ENCODE assay signal across 16 mouse cellular contexts in the genomic region with DNA sequence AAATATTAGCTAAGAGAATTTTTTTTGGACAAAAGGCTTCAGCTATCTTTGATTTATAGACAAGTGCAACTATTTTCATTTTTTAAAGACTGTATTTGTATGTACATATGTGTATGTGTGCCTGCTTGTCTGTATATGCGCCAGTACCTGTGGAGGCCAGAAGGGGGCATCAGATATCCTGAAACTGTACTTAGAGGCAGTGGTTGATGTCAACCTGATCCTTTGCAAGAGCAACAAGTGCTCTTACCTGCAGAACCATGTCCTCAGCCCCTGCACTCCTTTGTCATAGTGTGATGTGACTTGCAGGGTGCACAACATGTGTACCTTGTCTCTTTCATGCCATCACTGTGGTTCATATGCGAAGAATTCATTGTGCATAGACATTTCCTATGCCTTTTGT.
A peak's percentile ranks its signal among the peaks of the same experiment; 100 is the strongest.
DNase-seq lines count a peak whose midpoint lies in the region; ATAC-seq and TF ChIP-seq lines count a peak whose summit lies in the region.
"Had no signal": no experiment of that assay in that cellular context is flagged by ENCODE, and none has a peak within 500 bp of the region (broad histone marks: within the 10 kb centered on the region; RNA-seq: fewer than 3 reads in every experiment).

No protein-coding gene starts in this region.

- H3K9me3 ChIP-seq in heart, postnatal 0 days (replicated peaks; ENCODE audit: control insufficient read depth, low read length): no peaks in the 10 kb centered on the region
- no peaks in the 10 kb centered on the region for H3K9me3 ChIP-seq in liver, embryonic 12.5 days (replicated peaks)
- H3K9me3 ChIP-seq: heart, embryonic 10.5 days; stomach, embryonic 15.5 days had no signal

- DNase-seq in heart, postnatal 0 days (ENCODE audit: low spot score): no peak
- DNase-seq in heart, adult 9 months (ENCODE audit: low spot score in 2 of 2): no peak
- peak; percentile 7 for DNase-seq in liver, adult 2 months (ENCODE audit: extremely low read depth, low read depth, low spot score)
- DNase-seq in 416B (ENCODE audit: low read depth): peak; percentile 23
- peak; percentile 22 for DNase-seq in induced T-regulatory cell, adult 2 months (ENCODE audit: low read depth)
- no peak for DNase-seq in right cerebral cortex, postnatal 25 days
- DNase-seq: adrenal gland, adult 8-10 months; cerebellum, adult 9-11 months; kidney, postnatal 10 days; left cerebral cortex, postnatal 4 days; thymus, postnatal 14 days had no signal

- TF ChIP-seq EP300 in heart, postnatal 0 days (IDR thresholded peaks at IDR 0.05; ENCODE audit: low read depth): no peak

- H3K27me3 ChIP-seq in heart, postnatal 0 days (ENCODE audit: control insufficient read depth, insufficient read depth, low read length): no peaks in the 10 kb centered on the region
- no peaks in the 10 kb centered on the region for H3K27me3 ChIP-seq in liver, adult 2 months (ENCODE audit: control insufficient read depth, insufficient read depth, low read length)
- no peaks in the 10 kb centered on the region for H3K27me3 ChIP-seq in liver, embryonic 12.5 days (replicated peaks)
- H3K27me3 ChIP-seq: stomach, embryonic 15.5 days had no signal

- TF ChIP-seq CTCF in heart, postnatal 0 days (IDR thresholded peaks at IDR 0.05; ENCODE audit: low read depth): peak; percentile 4; the same call in 1 of the 2 replicates
- TF ChIP-seq CTCF in liver, adult 2 months (IDR thresholded peaks at IDR 0.05; ENCODE audit: low read depth, low read length): no peak

- H3K9ac ChIP-seq in heart, postnatal 0 days (replicated peaks; ENCODE audit: low read depth, low read length): no peak overlapping the region
- no peak overlapping the region for H3K9ac ChIP-seq in liver, adult 2 months (ENCODE audit: low read depth, low read length)
- H3K9ac ChIP-seq in liver, embryonic 12.5 days: no peak overlapping the region
- H3K9ac ChIP-seq: stomach, embryonic 15.5 days had no signal

- WGBS in heart, postnatal 0 days: 89% methylated on average over 2 of the region's 2 CpGs
- 95% methylated on average over 2 of the region's 2 CpGs for WGBS in liver, adult 2 months
- WGBS in liver, embryonic 12.5 days (ENCODE audit: insufficient replicate concordance): 75% methylated on average over 2 of the region's 2 CpGs

- H3K36me3 ChIP-seq in heart, postnatal 0 days (replicated peaks; ENCODE audit: control insufficient read depth, insufficient read depth, low read length): no peaks in the 10 kb centered on the region
- no peaks in the 10 kb centered on the region for H3K36me3 ChIP-seq in liver, adult 2 months (ENCODE audit: control insufficient read depth, insufficient read depth, low read length)
- no peaks in the 10 kb centered on the region for H3K36me3 ChIP-seq in liver, embryonic 12.5 days
- H3K36me3 ChIP-seq: heart, embryonic 10.5 days; stomach, embryonic 15.5 days had no signal

- no peak for ATAC-seq in heart, postnatal 0 days (ENCODE audit: insufficient read depth, low read depth)
- no peak for ATAC-seq in liver, embryonic 12.5 days
- ATAC-seq: forebrain, embryonic 14.5 days; hindbrain, embryonic 16.5 days had no signal

- H3K27ac ChIP-seq in heart, postnatal 0 days (ENCODE audit: low read depth): no peak overlapping the region
- H3K27ac ChIP-seq in liver, adult 2 months (replicated peaks; ENCODE audit: insufficient read depth, low read depth, low read length): no peak overlapping the region
- no peak overlapping the region for H3K27ac ChIP-seq in liver, embryonic 12.5 days
- H3K27ac ChIP-seq: heart, embryonic 10.5 days; stomach, embryonic 15.5 days had no signal

- no peak for TF ChIP-seq POLR2A in liver, adult 2 months (IDR thresholded peaks at IDR 0.05; ENCODE audit: extremely low read depth, insufficient read depth, low read length)

- H3K4me2 ChIP-seq in heart, postnatal 0 days (ENCODE audit: low read depth, low read length): no peak overlapping the region
- H3K4me2 ChIP-seq in liver, embryonic 12.5 days: no peak overlapping the region
- H3K4me2 ChIP-seq: stomach, embryonic 15.5 days had no signal

- no peaks in the 10 kb centered on the region for H3K4me1 ChIP-seq in heart, postnatal 0 days (ENCODE audit: control insufficient read depth, insufficient read depth)
- H3K4me1 ChIP-seq in liver, adult 2 months (ENCODE audit: control insufficient read depth, insufficient read depth, low read length): no peaks in the 10 kb centered on the region
- H3K4me1 ChIP-seq in liver, embryonic 12.5 days: no peaks in the 10 kb centered on the region
- H3K4me1 ChIP-seq: heart, embryonic 10.5 days; stomach, embryonic 15.5 days had no signal

- no peaks in the 10 kb centered on the region for H3K79me2 ChIP-seq in liver, adult 2 months (ENCODE audit: control insufficient read depth, insufficient read depth, low read length)

- H3K4me3 ChIP-seq in heart, postnatal 0 days (ENCODE audit: low read depth, low read length): no peak overlapping the region
- no peak overlapping the region for H3K4me3 ChIP-seq in liver, adult 2 months (ENCODE audit: insufficient read depth, low read depth, low read length)
- H3K4me3 ChIP-seq in liver, embryonic 12.5 days: no peak overlapping the region
- H3K4me3 ChIP-seq: heart, embryonic 10.5 days; stomach, embryonic 15.5 days had no signal

Comparison
In these comparisons a context has a peak if more than half of its experiments do, and no peak if none do; other contexts are left out.
1. DNase-seq: peak in liver, adult 2 months (single experiment), 416B (single experiment) and induced T-regulatory cell, adult 2 months (single experiment); none in heart, postnatal 0 days (single experiment), heart, adult 9 months (0 of 2) and right cerebral cortex, postnatal 25 days (single experiment).